ENCODE assay signal across 20 mouse cellular contexts in the genomic region with DNA sequence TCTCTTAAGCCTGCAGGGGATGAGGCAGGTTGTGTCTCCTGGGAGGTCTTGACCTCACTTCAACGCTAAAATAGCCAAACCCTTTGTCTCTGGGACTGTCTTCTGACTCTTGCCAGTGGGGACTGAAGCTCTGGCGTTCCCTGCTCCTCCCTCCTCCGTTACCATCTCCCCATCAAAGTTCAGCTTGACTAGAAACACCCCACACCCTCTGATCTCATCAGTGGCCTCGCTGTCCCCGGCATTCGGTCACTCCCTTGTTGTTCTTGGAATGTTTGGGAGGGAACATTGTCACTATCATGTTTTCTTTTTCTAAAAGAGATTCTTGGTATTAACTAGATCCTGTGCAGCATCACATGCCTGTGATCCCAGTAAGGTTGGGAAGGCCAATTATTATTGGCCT. TPM values are rescaled to one million over a fixed set of nuclear protein-coding genes. Genes with fewer than 3 reads are reported as not detected.
DNase-seq lines count a peak whose midpoint lies in the region; ATAC-seq lines count a peak whose summit lies in the region.
"Had no signal": no experiment of that assay in that cellular context is flagged by ENCODE, and none has a peak within 500 bp of the region (broad histone marks: within the 10 kb centered on the region; RNA-seq: fewer than 3 reads in every experiment).

No protein-coding gene starts in this region.

- no peak overlapping the region for H3K4me3 ChIP-seq in midbrain, embryonic 10.5 days
- no peak overlapping the region for H3K4me3 ChIP-seq in midbrain, embryonic 15.5 days
- no peak overlapping the region for H3K4me3 ChIP-seq in limb, embryonic 10.5 days
- H3K4me3 ChIP-seq: embryonic facial prominence, embryonic 15.5 days; erythroblast, embryonic 14.5 days; heart, embryonic 15.5 days; hindbrain, embryonic 10.5 days; hindbrain, embryonic 15.5 days had no signal

- peak; percentile 90 for DNase-seq in heart, adult 11 months
- no peak for DNase-seq in heart, postnatal 4 days
- DNase-seq in midbrain, embryonic 10.5 days (ENCODE audit: low spot score) = peak; percentile 4
- DNase-seq in ZHBTc4 (ENCODE audit: low read depth, low spot score) = peak; percentile 19
- DNase-seq in limb, embryonic 10.5 days (ENCODE audit: low spot score) = peak; percentile 8
- no peak for DNase-seq in adrenal gland, postnatal 36 days
- DNase-seq: adrenal gland, adult 2 months; adrenal gland, postnatal 25 days; cerebellum, adult 2 months; cerebellum, postnatal 10 days; gastrocnemius, postnatal 14 days; heart, postnatal 14 days had no signal

- no peaks in the 10 kb centered on the region for H3K4me1 ChIP-seq in midbrain, embryonic 10.5 days
- no peaks in the 10 kb centered on the region for H3K4me1 ChIP-seq in midbrain, embryonic 15.5 days
- no peaks in the 10 kb centered on the region for H3K4me1 ChIP-seq in limb, embryonic 10.5 days
- H3K4me1 ChIP-seq: embryonic facial prominence, embryonic 15.5 days; heart, embryonic 15.5 days; hindbrain, embryonic 15.5 days had no signal

- H3K27me3 ChIP-seq in midbrain, embryonic 10.5 days (ENCODE audit: low read depth, poor library complexity, severe bottlenecking) = no peaks in the 10 kb centered on the region
- no peaks in the 10 kb centered on the region for H3K27me3 ChIP-seq in midbrain, embryonic 15.5 days (replicated peaks)
- no peaks in the 10 kb centered on the region for H3K27me3 ChIP-seq in limb, embryonic 10.5 days (ENCODE audit: low read depth, poor library complexity, severe bottlenecking)
- H3K27me3 ChIP-seq: embryonic facial prominence, embryonic 15.5 days; heart, embryonic 15.5 days; hindbrain, embryonic 15.5 days; Patski had no signal

- H3K9me3 ChIP-seq in midbrain, embryonic 10.5 days (replicated peaks) = peaks cover 5% of the 10 kb centered on the region; the same call in 1 of the 2 replicates
- no peaks in the 10 kb centered on the region for H3K9me3 ChIP-seq in midbrain, embryonic 15.5 days
- no peaks in the 10 kb centered on the region for H3K9me3 ChIP-seq in limb, embryonic 10.5 days (replicated peaks)
- H3K9me3 ChIP-seq: embryonic facial prominence, embryonic 15.5 days had no signal

- no peak overlapping the region for H3K4me2 ChIP-seq in midbrain, embryonic 15.5 days
- H3K4me2 ChIP-seq: embryonic facial prominence, embryonic 15.5 days; heart, embryonic 15.5 days; hindbrain, embryonic 15.5 days had no signal

- WGBS in midbrain, embryonic 10.5 days = 61% methylated on average over 6 of the region's 6 CpGs
- WGBS in midbrain, embryonic 15.5 days = 61% methylated on average over 6 of the region's 6 CpGs
- 55% methylated on average over 6 of the region's 6 CpGs for WGBS in limb, embryonic 10.5 days

- H3K36me3 ChIP-seq in midbrain, embryonic 10.5 days = no peaks in the 10 kb centered on the region
- H3K36me3 ChIP-seq in midbrain, embryonic 15.5 days (replicated peaks) = no peaks in the 10 kb centered on the region
- no peaks in the 10 kb centered on the region for H3K36me3 ChIP-seq in limb, embryonic 10.5 days
- H3K36me3 ChIP-seq: embryonic facial prominence, embryonic 15.5 days; heart, embryonic 15.5 days; hindbrain, embryonic 10.5 days; hindbrain, embryonic 15.5 days had no signal

- H3K27ac ChIP-seq in midbrain, embryonic 10.5 days (replicated peaks) = no peak overlapping the region
- no peak overlapping the region for H3K27ac ChIP-seq in midbrain, embryonic 15.5 days
- no peak overlapping the region for H3K27ac ChIP-seq in limb, embryonic 10.5 days
- H3K27ac ChIP-seq: embryonic facial prominence, embryonic 15.5 days; heart, embryonic 15.5 days; hindbrain, embryonic 10.5 days; hindbrain, embryonic 15.5 days had no signal

- no peak for ATAC-seq in midbrain, embryonic 15.5 days (replicated peaks)
- ATAC-seq: forebrain, embryonic 16.5 days; Patski had no signal

- H3K9ac ChIP-seq in midbrain, embryonic 15.5 days = no peak overlapping the region
- H3K9ac ChIP-seq: embryonic facial prominence, embryonic 15.5 days; heart, embryonic 15.5 days; hindbrain, embryonic 15.5 days had no signal

RNA-seq across cellular contexts. Expression of gene Slc35c1, which starts 54.6 kb away (rescaled TPM):
- 1 to 10 TPM; 5.8 to 7.5 TPM for total RNA-seq in heart, postnatal 4 days (2021)
- 12.8 and 15.1 TPM in 2 replicates for polyA plus RNA-seq in midbrain, embryonic 10.5 days (2016; fragmentation: Nextera tagmentation; extraction: Ambion mirVana)
- polyA plus RNA-seq in midbrain, embryonic 15.5 days (2015; fragmentation: Nextera tagmentation; extraction: Ambion mirVana) = 14.4 and 17.4 TPM in 2 replicates
- 11.1 and 11.2 TPM in 2 replicates for polyA plus RNA-seq in limb, embryonic 10.5 days (2016; fragmentation: Nextera tagmentation; extraction: Ambion mirVana)
- total RNA-seq in adrenal gland, postnatal 36 days (2021) = 10 to 100 TPM; 14.8 to 24.3 TPM

Comparison
In these comparisons a context has a peak if more than half of its experiments do, and no peak if none do; other contexts are left out.
1. DNase-seq: peak in heart, adult 11 months (single experiment), midbrain, embryonic 10.5 days (single experiment), ZHBTc4 (single experiment) and limb, embryonic 10.5 days (single experiment); none in heart, postnatal 4 days (single experiment) and adrenal gland, postnatal 36 days (0 of 2).